Mouse (Mus musculus) liver, embryonic 14.5 days (tissue): ENCODE data around the gene Pemt.
A peak's percentile ranks its signal among the peaks of the same experiment; 100 is the strongest.

Source experiments
- CTCF ChIP-seq: IDR thresholded peaks from 2 replicates; pipeline ENCODE4 v1.5.1; 2016; ENCODE audit warnings: antibody characterized with exemption, low read depth, control low read depth
- EP300 ChIP-seq: IDR thresholded peaks from 2 replicates; pipeline ENCODE4 v1.6.1; 2016; ENCODE audit warnings: antibody characterized with exemption, low read depth

- TF ChIP-seq EP300 (peak; percentile 31; the same call in 1 of the 2 replicates), CTCF (no peak)
Measured at GRCm38 (mm10) chr11:59940645-59941044, 105.6 kb downstream of the Pemt start.
